Mouse (Mus musculus) heart, postnatal 10 days (tissue): ENCODE measurements around the gene Nup210l. TPM values are rescaled to one million over a fixed set of nuclear protein-coding genes. Genes with fewer than 3 reads are reported as not detected.
"Not testable (repeated sequence)": the region's sequence is repeated elsewhere in the genome, so short reads cannot be mapped to it uniquely, and the experiment has no call there.

Experiments used
- DNase-seq, 2 experiments: peaks; one replicate each; pipeline ENCODE4 v3.0.0; 2021
- intact Hi-C: fragments of 180-260 bp; cut with DNase I; formaldehyde crosslinking; loops from one replicate; pipeline ENCODE4 v1.15.1; 2025
- total RNA-seq, 2 experiments: library from RNA; stranded (reverse); gene quantifications; 2 replicates each; pipeline ENCODE4 v1.2.3; 2021

Nup210l gene
- total RNA-seq, 2 experiments from 2014 or later = 0.10 to 0.12 TPM

- intact Hi-C loops = no loop called here
- no peak for DNase-seq
Observed at GRCm38 (mm10) chr3:90088617-90089016, 15.3 kb upstream of the Nup210l start.

DNA sequence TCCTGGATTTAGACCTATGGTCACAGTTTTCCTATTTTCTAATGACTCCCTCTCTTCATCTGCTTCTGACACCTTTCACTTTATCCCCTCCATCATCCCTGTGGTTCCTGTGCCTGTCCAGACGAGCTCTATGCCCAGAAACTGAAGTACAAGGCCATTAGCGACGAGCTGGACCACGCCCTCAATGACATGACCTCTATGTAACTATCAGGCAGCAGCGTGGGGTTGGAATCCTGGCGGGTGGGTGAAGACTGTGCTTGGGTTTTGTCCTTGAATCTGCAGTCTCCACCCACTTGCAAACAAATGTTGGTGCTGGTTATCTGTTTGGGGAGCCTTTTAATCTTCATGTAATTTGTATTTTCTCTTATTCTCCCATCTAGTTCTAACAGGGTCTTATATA is 13.0 kb upstream of the Nup210l start:
- no peak for DNase-seq

GRCm38 (mm10) chr3:90094453-90094852 is 9.5 kb upstream of the Nup210l start:
- no peak for DNase-seq
- intact Hi-C loops = no loop called here

More for the DNA sequence above, 13.0 kb upstream of the Nup210l start:
- intact Hi-C loops = no loop called here

DNA sequence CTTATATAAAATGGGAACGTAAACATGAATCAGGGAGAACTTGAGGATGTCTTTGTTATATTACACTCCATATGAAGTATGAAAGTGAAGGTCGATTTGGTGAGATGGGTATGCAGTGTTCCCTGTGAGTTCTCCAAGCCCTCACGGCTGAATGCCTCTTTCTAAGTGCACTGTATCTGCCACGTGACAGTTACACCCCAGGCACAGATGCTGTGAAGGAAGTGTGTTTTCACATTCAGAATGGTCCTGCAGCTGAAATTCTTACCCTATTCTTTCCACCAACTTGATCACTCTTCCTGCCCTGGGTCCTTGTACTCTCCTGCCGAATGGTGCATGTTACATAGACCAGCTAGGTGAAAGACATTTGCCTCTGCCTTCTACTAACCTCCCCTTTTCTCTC is 6.0 kb upstream of the Nup210l start:
- no peak for DNase-seq
- intact Hi-C loops = no loop called here

GRCm38 (mm10) chr3:90101010-90101409 is 2.9 kb upstream of the Nup210l start:
- intact Hi-C loops = no loop called here
- DNase-seq = no peak

DNA sequence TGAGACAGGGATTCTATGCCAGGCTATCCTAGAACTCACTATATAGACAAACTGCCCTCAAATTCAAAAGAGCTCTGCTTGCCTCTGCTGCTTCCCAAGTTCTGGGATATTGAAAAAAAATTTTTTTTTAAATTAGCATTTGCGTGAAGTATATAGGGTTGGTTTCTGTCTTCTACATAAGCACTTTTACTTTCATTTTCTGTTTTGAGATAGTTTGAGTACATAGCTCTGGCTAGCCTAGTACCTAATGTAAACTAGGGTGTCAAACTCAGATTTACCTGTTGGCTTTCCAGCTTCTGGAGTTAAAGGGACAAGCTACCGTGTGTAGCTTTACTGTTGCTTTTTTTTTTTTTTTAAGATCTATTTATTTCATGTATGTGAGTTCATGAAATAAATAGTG is 2.3 kb upstream of the Nup210l start:
- intact Hi-C loops = no loop called here
- no peak for DNase-seq

DNA sequence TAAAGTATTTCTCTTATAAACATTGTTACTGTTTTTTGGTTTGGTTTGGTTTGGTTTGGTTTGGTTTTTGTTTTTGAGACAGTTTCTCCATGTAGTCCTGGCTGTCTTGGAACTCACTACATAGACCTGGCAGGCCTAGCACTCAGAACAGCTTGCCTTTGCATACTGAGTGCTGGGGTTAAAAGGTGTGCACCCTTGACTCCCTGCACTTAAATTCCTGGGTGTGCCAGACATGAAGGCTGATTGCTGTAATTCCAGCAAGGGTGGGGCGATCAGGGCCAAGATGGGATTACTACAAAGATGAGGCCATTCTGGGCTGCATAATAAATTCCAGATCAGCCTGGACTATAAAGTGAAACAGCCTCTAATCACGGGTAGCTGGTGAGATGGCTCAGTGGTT is 1.7 kb upstream of the Nup210l start:
- intact Hi-C loops = no loop called here
- no peak for DNase-seq

- no peak for DNase-seq
- intact Hi-C loops = no loop called here
Observed at GRCm38 (mm10) chr3:90103176-90103575, 756 bp upstream of the Nup210l start.

- no peak for DNase-seq
- intact Hi-C loops = no loop called here
Observed at GRCm38 (mm10) chr3:90111706-90112105, 7.8 kb downstream of the Nup210l start.

GRCm38 (mm10) chr3:90114342-90114741 is 10.4 kb downstream of the Nup210l start:
- DNase-seq = peak in 1 of 2 experiments; percentile 21
- intact Hi-C loops = no loop called here

DNA sequence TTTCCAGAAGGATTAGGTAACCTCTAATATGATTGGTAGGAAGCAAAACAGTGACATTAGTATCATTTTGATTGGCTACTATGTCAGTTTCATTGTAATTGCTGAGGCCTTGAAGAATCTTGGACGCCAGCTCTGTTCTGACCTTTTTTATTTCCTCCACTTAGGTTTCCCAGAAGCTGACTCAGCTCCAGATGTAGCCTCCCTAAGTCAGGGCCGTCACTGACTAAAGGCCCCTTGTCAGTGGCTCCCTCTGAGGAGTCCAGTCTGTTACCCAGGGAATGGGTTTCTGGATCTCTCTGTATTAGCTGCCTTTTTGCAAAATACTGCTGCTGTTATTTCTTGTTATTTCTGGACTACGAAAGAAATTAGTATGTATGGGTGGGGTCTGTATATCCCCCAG is 11.6 kb downstream of the Nup210l start:
- peak in 1 of 2 experiments; percentile 12 for DNase-seq
- intact Hi-C loops = no loop called here

DNA sequence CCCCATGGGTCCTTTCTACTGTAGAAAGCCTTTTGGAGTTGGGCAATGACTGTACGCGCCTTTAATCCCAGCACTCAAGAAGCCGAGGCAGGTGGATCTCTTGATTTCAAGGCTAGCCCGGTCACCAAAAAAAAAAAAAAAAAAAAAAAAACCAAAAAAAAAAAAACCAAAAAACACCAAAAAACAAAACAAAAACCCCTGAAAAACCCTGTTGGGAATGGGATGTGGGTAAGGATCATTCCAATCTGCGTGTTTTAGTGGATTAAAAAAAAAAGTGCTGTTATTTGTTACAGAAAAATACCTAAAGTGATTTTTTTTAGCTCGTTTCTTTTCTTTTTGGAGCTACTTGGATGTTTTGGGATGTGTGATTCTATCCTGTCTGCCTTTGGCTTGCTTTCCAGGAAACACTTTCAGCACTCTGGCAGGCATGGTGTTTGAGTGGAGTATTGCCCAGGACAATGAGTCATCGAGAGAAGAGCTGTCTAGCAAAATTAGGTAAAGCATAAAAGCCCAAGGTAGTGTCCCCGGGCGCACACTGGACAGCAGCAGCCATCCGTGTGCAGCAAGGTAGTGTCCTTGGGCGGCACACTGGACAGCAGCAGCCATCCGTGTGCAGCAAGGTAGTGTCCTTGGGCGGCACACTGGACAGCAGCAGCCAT is 14.3 kb downstream of the Nup210l start:
- peak; percentile 74 to 76 for DNase-seq
- intact Hi-C loops = no loop called here

DNA sequence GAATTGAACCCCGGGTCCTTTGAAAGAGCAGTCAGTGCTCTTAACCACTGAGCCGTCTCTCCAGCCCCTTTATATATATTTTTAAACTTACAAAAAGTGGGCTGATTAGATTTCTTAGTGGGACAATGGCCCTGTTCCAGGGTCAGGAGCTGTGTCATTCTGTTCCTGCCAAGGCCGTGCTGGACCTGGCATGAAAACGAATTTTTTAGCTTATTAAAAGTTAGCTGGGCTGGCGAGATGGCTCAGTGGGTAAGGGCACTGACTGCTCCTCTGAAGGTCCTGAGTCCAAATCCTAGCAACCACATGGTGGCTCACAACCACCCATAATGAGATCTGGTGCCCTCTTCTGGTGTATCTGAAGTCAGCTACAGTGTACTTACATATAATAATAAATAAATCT is 18.1 kb downstream of the Nup210l start:
- DNase-seq, intact Hi-C loops: not testable (repeated sequence)

GRCm38 (mm10) chr3:90125710-90126109 is 21.8 kb downstream of the Nup210l start:
- intact Hi-C loops = no loop called here
- DNase-seq = no peak

GRCm38 (mm10) chr3:90127881-90128280 is 23.9 kb downstream of the Nup210l start:
- no peak for DNase-seq
- intact Hi-C loops = no loop called here

DNA sequence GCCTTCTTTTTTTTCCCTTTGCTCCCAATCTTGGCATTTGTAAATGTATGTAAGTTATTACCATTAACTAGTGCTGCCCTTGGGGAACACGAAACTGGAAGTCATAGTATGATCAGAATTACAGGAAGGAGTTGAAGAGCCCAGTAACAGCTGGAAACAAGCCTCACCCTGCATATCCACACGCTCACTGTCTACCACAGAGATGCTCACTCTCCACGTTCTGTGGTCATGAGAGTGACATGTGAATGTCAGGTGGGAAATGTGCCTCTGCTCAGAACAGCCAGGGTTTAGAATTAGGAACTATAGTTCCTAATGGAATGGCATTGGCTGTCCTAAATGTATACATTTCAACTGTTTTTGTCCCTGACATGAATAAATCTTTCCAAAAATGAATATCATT is 28.8 kb downstream of the Nup210l start:
- DNase-seq = no peak
- intact Hi-C loops = loop anchor here (5.0 kb wide), 1 partner anchor 55 kb away; no protein-coding TSS in a partner anchor

GRCm38 (mm10) chr3:90133331-90133730 is 29.4 kb downstream of the Nup210l start:
- intact Hi-C loops = loop anchor here (5.0 kb wide), 1 partner anchor 54 kb away; no protein-coding TSS in a partner anchor
- no peak for DNase-seq

DNA sequence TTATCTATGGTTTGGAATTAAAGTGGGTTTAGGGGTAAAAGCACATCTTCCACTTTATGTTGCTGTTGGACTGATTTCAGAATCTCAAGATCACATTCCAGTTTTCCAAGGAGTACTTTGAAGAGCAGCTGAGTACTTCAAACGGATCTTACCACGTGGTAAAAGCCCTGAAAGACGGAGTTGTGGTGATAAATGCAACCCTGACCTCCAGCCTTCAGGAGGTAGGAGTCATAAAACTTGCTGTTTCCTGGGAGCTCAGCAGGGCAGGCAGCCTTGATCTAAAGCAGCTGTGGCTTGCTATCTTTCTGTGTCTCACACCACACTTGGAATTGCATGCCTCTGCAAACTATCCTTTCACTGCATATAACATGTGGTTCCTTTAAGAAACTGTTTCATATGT is 30.6 kb downstream of the Nup210l start:
- no peak for DNase-seq
- intact Hi-C loops = loop anchor here (5.0 kb wide), 1 partner anchor 53 kb away; no protein-coding TSS in a partner anchor

DNA sequence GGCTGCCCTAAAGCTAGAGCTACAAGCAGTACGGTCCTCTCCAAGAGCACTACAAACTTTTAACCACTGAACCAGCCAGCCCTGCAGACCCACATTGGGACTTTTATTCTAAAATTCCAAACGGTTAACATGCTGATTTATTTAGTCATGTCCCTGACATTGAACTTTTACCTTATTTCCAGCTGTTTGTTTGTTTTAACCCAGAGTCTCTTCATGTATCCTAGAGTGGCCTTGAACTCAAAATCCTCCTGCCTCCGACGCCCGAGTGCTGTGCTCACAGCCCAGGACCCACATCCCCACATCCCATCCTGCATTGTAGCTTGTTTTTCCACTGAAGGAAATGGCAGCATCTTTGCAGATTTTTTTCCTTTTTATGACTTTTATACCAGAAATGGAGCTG is 31.1 kb downstream of the Nup210l start:
- no peak for DNase-seq
- intact Hi-C loops = loop anchor here (5.0 kb wide), 1 partner anchor 52 kb away; no protein-coding TSS in a partner anchor

GRCm38 (mm10) chr3:90136660-90137059 is 32.7 kb downstream of the Nup210l start:
- DNase-seq = no peak
- intact Hi-C loops = no loop called here

DNA sequence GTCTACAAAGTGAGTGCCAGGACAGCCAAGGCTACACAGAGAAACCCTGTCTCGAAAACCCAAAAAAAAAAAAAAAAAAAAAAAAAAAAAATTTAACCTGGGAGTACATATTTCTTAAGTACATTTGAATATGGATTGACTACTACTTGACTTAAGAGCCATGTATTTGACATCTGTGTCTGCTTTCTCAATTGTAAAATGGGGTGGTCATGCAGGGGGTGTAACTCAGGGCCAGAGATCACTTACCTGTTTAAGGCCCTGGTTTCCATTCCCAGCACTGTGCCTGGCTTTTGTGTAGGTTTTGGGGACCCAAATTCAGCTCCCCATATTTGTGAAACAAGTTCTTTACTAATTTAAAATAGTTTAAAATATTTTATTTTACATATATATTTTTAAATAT is 33.7 kb downstream of the Nup210l start:
- no peak for DNase-seq
- intact Hi-C loops = no loop called here

GRCm38 (mm10) chr3:90139962-90140361 is 36.0 kb downstream of the Nup210l start:
- DNase-seq = no peak
- intact Hi-C loops = no loop called here

- DNase-seq = no peak
- intact Hi-C loops = no loop called here
Observed at GRCm38 (mm10) chr3:90145461-90145860, 41.5 kb downstream of the Nup210l start.
